Mouse (Mus musculus) left cerebral cortex, adult 11 months (tissue): ENCODE measurements at regions not wholly inside any gene's neighbourhood (a gene's known extent, or its start where the extent isn't known, plus 50 kb on each side); places are given as distances from the start of the nearest gene placed in this dataset.

Source experiments
- DNase-seq: peaks from one replicate; pipeline ENCODE4 v3.0.0; 2022; ENCODE audit warnings: low spot score

- no peak for DNase-seq
Observed at GRCm38 (mm10) chr13:101289407-101289806, 456.2 kb upstream of the Slc30a5 start.

GRCm38 (mm10) chr13:101287131-101287530 is 453.9 kb upstream of the Slc30a5 start:
- no peak for DNase-seq

- no peak for DNase-seq
Observed at GRCm38 (mm10) chr13:101286029-101286917, 453.0 kb upstream of the Slc30a5 start.

- DNase-seq: no peak
Observed at GRCm38 (mm10) chr13:101278127-101278526, 444.9 kb upstream of the Slc30a5 start.

GRCm38 (mm10) chr13:101276766-101277165 is 443.5 kb upstream of the Slc30a5 start:
- no peak for DNase-seq

- DNase-seq: no peak
Observed at GRCm38 (mm10) chr13:101274470-101275141, 441.4 kb upstream of the Slc30a5 start.

GRCm38 (mm10) chr13:101273321-101273720 is 440.1 kb upstream of the Slc30a5 start:
- no peak for DNase-seq

- DNase-seq: no peak
Observed at GRCm38 (mm10) chr13:101253698-101254468, 420.7 kb upstream of the Slc30a5 start.

GRCm38 (mm10) chr13:101249369-101249768 is 416.1 kb upstream of the Slc30a5 start:
- no peak for DNase-seq

- DNase-seq: no peak
Observed at GRCm38 (mm10) chr13:101244326-101244725, 411.1 kb upstream of the Slc30a5 start.

GRCm38 (mm10) chr13:101238860-101239259 is 405.6 kb upstream of the Slc30a5 start:
- DNase-seq: no peak

- no peak for DNase-seq
Observed at GRCm38 (mm10) chr13:101237035-101237434, 403.8 kb upstream of the Slc30a5 start.

- no peak for DNase-seq
Observed at GRCm38 (mm10) chr13:101235846-101236245, 402.6 kb upstream of the Slc30a5 start.

- DNase-seq: no peak
Observed at GRCm38 (mm10) chr13:101235110-101235509, 401.9 kb upstream of the Slc30a5 start.

GRCm38 (mm10) chr13:101234550-101234949 is 401.3 kb upstream of the Slc30a5 start:
- no peak for DNase-seq

- DNase-seq: no peak
Observed at GRCm38 (mm10) chr13:101233843-101234281, 400.6 kb upstream of the Slc30a5 start.

GRCm38 (mm10) chr13:101233181-101233842 is 400.1 kb upstream of the Slc30a5 start:
- DNase-seq: peak; percentile 88

- DNase-seq: no peak
Observed at GRCm38 (mm10) chr13:101229861-101230260, 396.6 kb upstream of the Slc30a5 start.

GRCm38 (mm10) chr13:101225366-101225765 is 392.1 kb upstream of the Slc30a5 start:
- no peak for DNase-seq

- no peak for DNase-seq
Observed at GRCm38 (mm10) chr13:101221331-101222043, 388.3 kb upstream of the Slc30a5 start.

- no peak for DNase-seq
Observed at GRCm38 (mm10) chr13:101219568-101219967, 386.3 kb upstream of the Slc30a5 start.
